Mouse (Mus musculus): ENCODE data around the gene Lingo3. TPM values are rescaled to one million over a fixed set of nuclear protein-coding genes. Genes with fewer than 3 reads are reported as not detected.
A peak's percentile ranks its signal among the peaks of the same experiment; 100 is the strongest.

Lingo3 gene
- 1.7 and 2.0 TPM in 2 replicates for polyA plus RNA-seq (2015; fragmentation: Nextera tagmentation; extraction: Ambion mirVana)

- peak within 1 kb of the TSS; percentile 47 for H3K4me3 ChIP-seq
- peak within 1 kb of the TSS; percentile 86 for H3K4me2 ChIP-seq
- peak within 1 kb of the TSS; percentile 72 for H3K9ac ChIP-seq
- H3K4me1 ChIP-seq: peaks cover 15% of the 10 kb centered on the region
- WGBS: 5% methylated on average over 43 of the region's 51 CpGs
- peaks cover 41% of the 10 kb centered on the region for H3K27me3 ChIP-seq
- no peaks in the 10 kb centered on the region for H3K36me3 ChIP-seq (ENCODE audit: poor library complexity, severe bottlenecking)
- H3K9me3 ChIP-seq (replicated peaks): no peaks in the 10 kb centered on the region
- no peak within 1 kb of the TSS for H3K27ac ChIP-seq
- ATAC-seq: peak; percentile 59
Measured at GRCm38 (mm10) chr10:80843931-80844547, at the start of gene Lingo3. Gene Lingo3, minus strand, starts transcription at chr10:80844039.

GRCm38 (mm10) chr10:80887181-80887580, 43.3 kb upstream of the Lingo3 start:
- H3K4me2 ChIP-seq: no peak overlapping the region
- H3K9ac ChIP-seq: no peak overlapping the region
- no peaks in the 10 kb centered on the region for H3K4me1 ChIP-seq
- no peak overlapping the region for H3K4me3 ChIP-seq
- no peaks in the 10 kb centered on the region for H3K36me3 ChIP-seq (ENCODE audit: poor library complexity, severe bottlenecking)
- H3K27ac ChIP-seq: no peak overlapping the region
- peaks cover 12% of the 10 kb centered on the region for H3K27me3 ChIP-seq
- H3K9me3 ChIP-seq (replicated peaks): no peaks in the 10 kb centered on the region
- 75% methylated on average over 11 of the region's 11 CpGs for WGBS
- ATAC-seq: no peak

GRCm38 (mm10) chr10:80881301-80881700, 37.5 kb upstream of the Lingo3 start:
- Histone ChIP-seq H3K4me3 (no peak overlapping the region), H3K4me1 (no peaks in the 10 kb centered on the region), H3K9me3 (replicated peaks) (no peaks in the 10 kb centered on the region), H3K9ac (no peak overlapping the region), H3K36me3 (ENCODE audit: poor library complexity, severe bottlenecking) (no peaks in the 10 kb centered on the region), H3K27ac (no peak overlapping the region), H3K4me2 (no peak overlapping the region), H3K27me3 (no peaks in the 10 kb centered on the region)
- no peak for ATAC-seq
- 27% methylated on average over 10 of the region's 10 CpGs for WGBS

GRCm38 (mm10) chr10:80880901-80881300, 37.1 kb upstream of the Lingo3 start:
- Histone ChIP-seq H3K27me3 (no peaks in the 10 kb centered on the region), H3K4me3 (no peak overlapping the region), H3K4me1 (no peaks in the 10 kb centered on the region), H3K36me3 (ENCODE audit: poor library complexity, severe bottlenecking) (no peaks in the 10 kb centered on the region), H3K4me2 (no peak overlapping the region), H3K9me3 (replicated peaks) (no peaks in the 10 kb centered on the region), H3K9ac (no peak overlapping the region), H3K27ac (no peak overlapping the region)
- no peak for ATAC-seq
- WGBS: 82% methylated on average over 2 of the region's 2 CpGs

- H3K4me2 ChIP-seq: no peak overlapping the region
- H3K4me3 ChIP-seq: no peak overlapping the region
- no peak for ATAC-seq
- no peaks in the 10 kb centered on the region for H3K4me1 ChIP-seq
- H3K9ac ChIP-seq: no peak overlapping the region
- no peaks in the 10 kb centered on the region for H3K27me3 ChIP-seq
- no peak overlapping the region for H3K27ac ChIP-seq
- 24% methylated on average over 5 of the region's 5 CpGs for WGBS
- no peaks in the 10 kb centered on the region for H3K9me3 ChIP-seq (replicated peaks)
- no peaks in the 10 kb centered on the region for H3K36me3 ChIP-seq (ENCODE audit: poor library complexity, severe bottlenecking)
Measured at GRCm38 (mm10) chr10:80880131-80880641, 36.3 kb upstream of the Lingo3 start.

GRCm38 (mm10) chr10:80876594-80876993, 32.8 kb upstream of the Lingo3 start:
- 0 out of 2 replicates have a peak overlapping the region, but pooled peaks have one; percentile 24 for H3K9ac ChIP-seq
- H3K4me3 ChIP-seq: no peak overlapping the region
- peaks cover 8% of the 10 kb centered on the region; the same call in 1 of the 2 replicates for H3K27me3 ChIP-seq
- ATAC-seq: no peak
- H3K9me3 ChIP-seq (replicated peaks): no peaks in the 10 kb centered on the region
- no peaks in the 10 kb centered on the region for H3K4me1 ChIP-seq
- no peaks in the 10 kb centered on the region for H3K36me3 ChIP-seq (ENCODE audit: poor library complexity, severe bottlenecking)
- no peak overlapping the region for H3K4me2 ChIP-seq
- no peak overlapping the region for H3K27ac ChIP-seq
- 29% methylated on average over 3 of the region's 3 CpGs for WGBS

GRCm38 (mm10) chr10:80876028-80876427, 32.2 kb upstream of the Lingo3 start:
- ATAC-seq: no peak
- H3K27me3 ChIP-seq: peaks cover 8% of the 10 kb centered on the region; the same call in 1 of the 2 replicates
- H3K27ac ChIP-seq: no peak overlapping the region
- no peaks in the 10 kb centered on the region for H3K9me3 ChIP-seq (replicated peaks)
- H3K4me3 ChIP-seq: no peak overlapping the region
- 22% methylated on average over 5 of the region's 5 CpGs for WGBS
- no peaks in the 10 kb centered on the region for H3K4me1 ChIP-seq
- peak overlapping the region; percentile 24; the same call in 1 of the 2 replicates for H3K9ac ChIP-seq
- H3K36me3 ChIP-seq (ENCODE audit: poor library complexity, severe bottlenecking): no peaks in the 10 kb centered on the region
- H3K4me2 ChIP-seq: no peak overlapping the region

- no peak for ATAC-seq
- WGBS: 77% methylated on average over 9 of the region's 9 CpGs
- H3K4me3 ChIP-seq: no peak overlapping the region
- no peak overlapping the region for H3K4me2 ChIP-seq
- H3K27ac ChIP-seq: no peak overlapping the region
- H3K9ac ChIP-seq: no peak overlapping the region
- H3K27me3 ChIP-seq: peaks cover 8% of the 10 kb centered on the region; the same call in 1 of the 2 replicates
- H3K4me1 ChIP-seq: no peaks in the 10 kb centered on the region
- H3K36me3 ChIP-seq (ENCODE audit: poor library complexity, severe bottlenecking): no peaks in the 10 kb centered on the region
- no peaks in the 10 kb centered on the region for H3K9me3 ChIP-seq (replicated peaks)
Measured at GRCm38 (mm10) chr10:80874035-80874434, 30.2 kb upstream of the Lingo3 start.

- WGBS: 36% methylated on average over 9 of the region's 9 CpGs
- ATAC-seq: no peak
- Histone ChIP-seq H3K27ac (no peak within 1 kb of the TSS), H3K36me3 (ENCODE audit: poor library complexity, severe bottlenecking) (peaks cover 21% of the 10 kb centered on the region), H3K9me3 (replicated peaks) (no peaks in the 10 kb centered on the region), H3K27me3 (peaks cover 8% of the 10 kb centered on the region; the same call in 1 of the 2 replicates), H3K9ac (no peak within 1 kb of the TSS; the same call in 1 of the 2 replicates), H3K4me1 (no peaks in the 10 kb centered on the region), H3K4me2 (no peak within 1 kb of the TSS), H3K4me3 (no peak within 1 kb of the TSS)
Measured at GRCm38 (mm10) chr10:80871581-80871980, 27.7 kb upstream of the Lingo3 start, which contains the start of gene Tmprss9. Gene Tmprss9, plus strand, starts transcription at chr10:80871848.

GRCm38 (mm10) chr10:80870993-80871392, 27.2 kb upstream of the Lingo3 start:
- no peak overlapping the region for H3K27ac ChIP-seq
- H3K9ac ChIP-seq: no peak overlapping the region
- no peak overlapping the region for H3K4me3 ChIP-seq
- no peak for ATAC-seq
- H3K4me1 ChIP-seq: no peaks in the 10 kb centered on the region
- H3K4me2 ChIP-seq: no peak overlapping the region
- 83% methylated on average over 3 of the region's 6 CpGs for WGBS
- peaks cover 8% of the 10 kb centered on the region; the same call in 1 of the 2 replicates for H3K27me3 ChIP-seq
- H3K9me3 ChIP-seq (replicated peaks): no peaks in the 10 kb centered on the region
- peaks cover 27% of the 10 kb centered on the region for H3K36me3 ChIP-seq (ENCODE audit: poor library complexity, severe bottlenecking)

- H3K4me1 ChIP-seq: no peaks in the 10 kb centered on the region
- peaks cover 75% of the 10 kb centered on the region for H3K36me3 ChIP-seq (ENCODE audit: poor library complexity, severe bottlenecking)
- no peak overlapping the region for H3K4me3 ChIP-seq
- WGBS: 88% methylated on average over 16 of the region's 16 CpGs
- H3K9ac ChIP-seq: no peak overlapping the region
- no peaks in the 10 kb centered on the region for H3K9me3 ChIP-seq (replicated peaks)
- no peaks in the 10 kb centered on the region for H3K27me3 ChIP-seq
- no peak overlapping the region for H3K27ac ChIP-seq
- no peak for ATAC-seq
- no peak overlapping the region for H3K4me2 ChIP-seq
Measured at GRCm38 (mm10) chr10:80864446-80864845, 20.6 kb upstream of the Lingo3 start.

- no peak overlapping the region for H3K27ac ChIP-seq
- no peak for ATAC-seq
- H3K9me3 ChIP-seq (replicated peaks): no peaks in the 10 kb centered on the region
- H3K9ac ChIP-seq: no peak overlapping the region
- 92% methylated on average over 5 of the region's 5 CpGs for WGBS
- no peaks in the 10 kb centered on the region for H3K27me3 ChIP-seq
- peaks cover 8% of the 10 kb centered on the region for H3K4me1 ChIP-seq
- H3K36me3 ChIP-seq (ENCODE audit: poor library complexity, severe bottlenecking): peaks cover 63% of the 10 kb centered on the region
- H3K4me3 ChIP-seq: no peak overlapping the region
- no peak overlapping the region for H3K4me2 ChIP-seq
Measured at GRCm38 (mm10) chr10:80862305-80862704, 18.5 kb upstream of the Lingo3 start.
